Mouse (Mus musculus): ENCODE data around the gene En2. TPM values are rescaled to one million over a fixed set of nuclear protein-coding genes. Genes with fewer than 3 reads are reported as not detected.

Gene En2
- 0.17 TPM for polyA plus RNA-seq (2014; fragmentation: Illumina TruSeq; extraction: RNeasy Lipid Tissue Mini Kit (QIAGEN cat#74804); ENCODE audit: low read depth, low replicate concordance)

DNA sequence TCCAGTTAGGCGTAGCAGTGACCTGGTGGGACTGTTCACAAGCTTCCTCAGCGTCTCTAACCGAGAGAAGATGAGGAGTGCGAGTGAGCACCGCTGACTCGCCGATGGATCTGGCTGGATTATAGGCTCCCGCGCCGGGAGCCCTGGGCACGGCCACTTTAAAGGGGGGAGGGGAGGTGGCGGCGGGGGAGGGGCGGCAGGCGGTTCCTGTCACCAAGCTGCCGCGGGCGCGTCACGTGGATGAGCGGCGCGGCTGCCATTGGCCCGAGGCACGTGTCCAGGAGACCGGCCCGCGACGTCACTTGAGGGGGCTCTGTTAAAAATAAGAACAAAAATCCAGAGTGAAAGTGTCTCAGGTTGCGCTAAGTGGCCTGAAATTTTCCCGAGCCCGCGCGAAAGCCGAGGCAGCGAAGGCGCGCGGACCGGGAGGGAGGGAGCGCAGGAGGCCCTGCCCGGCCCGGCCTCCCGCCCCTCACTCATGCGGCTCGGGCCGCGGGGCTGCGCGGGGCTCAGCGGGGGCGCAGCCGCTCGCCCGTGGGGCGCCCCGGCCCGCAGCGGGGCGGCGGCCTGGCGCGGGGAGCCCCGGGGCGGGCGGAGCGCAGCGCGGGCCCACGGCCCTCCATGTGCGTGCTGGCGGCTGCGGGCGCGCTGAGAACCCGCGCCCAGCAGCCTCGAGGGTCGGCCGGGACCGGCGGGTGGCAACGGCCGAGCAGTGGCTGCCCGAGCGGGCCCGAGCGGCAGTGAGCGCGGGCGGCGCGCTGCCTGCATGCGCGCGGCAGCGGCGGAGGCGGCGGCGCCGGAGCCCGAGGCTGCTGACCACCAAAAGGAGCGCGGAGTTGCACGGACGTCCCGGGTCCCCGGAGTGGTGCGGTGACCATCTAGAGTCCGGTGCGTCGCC is at the start of gene En2:
Gene En2, plus strand, starts transcription at position 337 of the 898 bp plus-strand sequence.

Other genes starting within 250 kb of the En2 start
- 184 TPM for gene Insig1, start 94.3 kb upstream of the En2 start, polyA plus RNA-seq (2014; fragmentation: Illumina TruSeq; extraction: RNeasy Lipid Tissue Mini Kit (QIAGEN cat#74804); ENCODE audit: low read depth, low replicate concordance)
- not detected for gene Cnpy1, start 80.1 kb downstream of the En2 start, polyA plus RNA-seq (2014; fragmentation: Illumina TruSeq; extraction: RNeasy Lipid Tissue Mini Kit (QIAGEN cat#74804); ENCODE audit: low read depth, low replicate concordance)
- gene Rbm33, start 151.4 kb downstream of the En2 start, polyA plus RNA-seq (2014; fragmentation: Illumina TruSeq; extraction: RNeasy Lipid Tissue Mini Kit (QIAGEN cat#74804); ENCODE audit: low read depth, low replicate concordance): 56.0 TPM